Mouse (Mus musculus) C2C12 (cell line): ENCODE data around the gene Smim6. TPM values are rescaled to one million over a fixed set of nuclear protein-coding genes. Genes with fewer than 3 reads are reported as not detected.

Experiments
- H3K27me3 ChIP-seq: one replicate; pipeline ENCODE4 v1.6.1; 2011; ENCODE audit not compliant: control insufficient read depth, insufficient read depth, insufficient read length
- H3K36me3 ChIP-seq: one replicate; pipeline ENCODE4 v1.6.1; 2011; ENCODE audit not compliant: control insufficient read depth, insufficient read depth
- H3K4me3 ChIP-seq: one replicate; pipeline ENCODE4 v1.5.1; 2011; ENCODE audit warnings: mild to moderate bottlenecking, control low read depth; ENCODE audit not compliant: poor library complexity, insufficient read depth, severe bottlenecking
- H3K79me2 ChIP-seq: one replicate; pipeline ENCODE4 v1.6.1; 2011; ENCODE audit not compliant: control insufficient read depth, insufficient read depth
- H3K79me3 ChIP-seq: one replicate; pipeline ENCODE4 v1.6.1; 2011; ENCODE audit warnings: low read depth, control low read depth
- H3ac ChIP-seq: one replicate; pipeline ENCODE3; 2011; ENCODE audit warnings: low read depth; ENCODE audit not compliant: control insufficient read depth, insufficient read length
- CEBPB ChIP-seq: IDR thresholded peaks from one replicate; pipeline ENCODE4 v1.6.1; 2011; ENCODE audit warnings: low read depth, mild to moderate bottlenecking, control low read depth, moderate library complexity
- CTCF ChIP-seq: IDR thresholded peaks from one replicate; pipeline ENCODE4 v1.5.1; 2011; ENCODE audit not compliant: control insufficient read depth, insufficient read depth, insufficient read length
- FOSL1 ChIP-seq: IDR thresholded peaks from one replicate; pipeline ENCODE4 v1.8.0; 2011; ENCODE audit warnings: mild to moderate bottlenecking, low read length; ENCODE audit not compliant: poor library complexity, insufficient read depth, severe bottlenecking
- MAX ChIP-seq: IDR thresholded peaks from one replicate; pipeline ENCODE4 v1.6.1; 2011; ENCODE audit warnings: mild to moderate bottlenecking, control low read depth
- MYOD1 ChIP-seq: IDR thresholded peaks from one replicate; pipeline ENCODE4 v1.6.1; 2011; ENCODE audit warnings: low read depth; ENCODE audit not compliant: control insufficient read depth, insufficient read length
- MYOG ChIP-seq: IDR thresholded peaks from one replicate; pipeline ENCODE4 v1.6.1; 2011; ENCODE audit not compliant: control insufficient read depth, insufficient read length; ENCODE audit errors: extremely low read depth
- USF1 ChIP-seq: IDR thresholded peaks from one replicate; pipeline ENCODE4 v1.6.1; 2011; ENCODE audit warnings: low read depth, mild to moderate bottlenecking, control low read depth, moderate library complexity
- polyA plus RNA-seq: library from polyadenylated mRNA; unstranded; fragments of >200 nt; fragmentation: generic; extraction: Trizol; gene quantifications from one replicate; pipeline ENCODE4 v1.2.1, GENCODE M21; 2012; ENCODE audit warnings: missing spikeins

Smim6 gene
- polyA plus RNA-seq, 1 experiment = 0.28 TPM

DNA sequence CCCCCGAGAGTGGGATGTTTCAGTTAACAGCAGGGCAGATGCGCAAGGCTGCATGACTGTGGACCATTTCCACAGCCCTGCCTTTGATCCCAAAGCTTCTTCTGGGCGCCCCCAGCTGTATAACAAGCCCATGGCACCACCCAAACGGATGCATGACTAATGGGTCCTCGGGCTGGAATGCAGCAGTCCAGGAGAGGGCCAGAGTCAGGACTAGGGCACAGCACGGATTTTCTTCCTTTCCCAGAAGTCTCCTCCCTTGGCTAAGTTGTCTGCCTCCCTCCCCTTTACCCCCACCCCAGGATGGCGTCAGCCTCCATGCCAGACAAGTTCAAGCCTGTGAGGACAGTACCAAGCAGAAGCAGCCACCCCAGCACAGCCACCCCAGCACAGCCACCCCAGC, 46.2 kb downstream of the Smim6 start:
- no peaks in the 10 kb centered on the region for H3K27me3 ChIP-seq
- peaks cover 63% of the 10 kb centered on the region for H3K36me3 ChIP-seq
- H3K79me3 ChIP-seq = peaks cover 2% of the 10 kb centered on the region
- H3K79me2 ChIP-seq = peaks cover 12% of the 10 kb centered on the region
- H3K4me3 ChIP-seq = no peak overlapping the region
- TF ChIP-seq MYOD1 = no peak
- no peak for TF ChIP-seq CEBPB
- TF ChIP-seq USF1 = no peak
- peak; percentile 71 for TF ChIP-seq MAX
- TF ChIP-seq FOSL1 = peak; percentile 27
- no peak for TF ChIP-seq MYOG
- peak; percentile 3 for TF ChIP-seq CTCF
- peak overlapping the region; percentile 45 for H3ac ChIP-seq

DNA sequence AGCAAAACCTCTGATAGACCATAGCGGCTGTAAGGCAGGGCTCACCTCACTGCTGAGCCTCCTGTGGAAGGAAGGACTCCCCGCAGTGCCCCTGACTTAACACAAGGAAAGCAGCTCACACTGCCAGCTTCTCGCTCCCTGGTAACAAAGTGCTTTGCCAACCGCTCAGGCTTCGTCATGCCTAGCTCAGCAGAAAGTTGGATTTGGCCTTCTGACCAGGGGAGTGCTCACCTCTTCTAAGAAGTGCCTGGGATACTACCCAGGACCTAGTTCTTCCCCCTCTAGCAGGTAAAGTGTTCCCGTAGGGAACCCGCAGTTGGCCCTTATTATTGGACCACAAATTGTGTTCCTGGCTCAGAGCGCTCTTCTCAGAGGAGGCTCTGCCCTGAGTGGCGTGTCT, 47.2 kb downstream of the Smim6 start:
- no peak overlapping the region for H3ac ChIP-seq
- H3K36me3 ChIP-seq = peaks cover 62% of the 10 kb centered on the region
- peaks cover 12% of the 10 kb centered on the region for H3K79me2 ChIP-seq
- H3K4me3 ChIP-seq = no peak overlapping the region
- peaks cover 2% of the 10 kb centered on the region for H3K79me3 ChIP-seq
- H3K27me3 ChIP-seq = no peaks in the 10 kb centered on the region
- TF ChIP-seq FOSL1 = no peak
- no peak for TF ChIP-seq CEBPB
- TF ChIP-seq MYOG = no peak
- TF ChIP-seq MAX = no peak
- no peak for TF ChIP-seq USF1
- TF ChIP-seq CTCF = no peak

DNA sequence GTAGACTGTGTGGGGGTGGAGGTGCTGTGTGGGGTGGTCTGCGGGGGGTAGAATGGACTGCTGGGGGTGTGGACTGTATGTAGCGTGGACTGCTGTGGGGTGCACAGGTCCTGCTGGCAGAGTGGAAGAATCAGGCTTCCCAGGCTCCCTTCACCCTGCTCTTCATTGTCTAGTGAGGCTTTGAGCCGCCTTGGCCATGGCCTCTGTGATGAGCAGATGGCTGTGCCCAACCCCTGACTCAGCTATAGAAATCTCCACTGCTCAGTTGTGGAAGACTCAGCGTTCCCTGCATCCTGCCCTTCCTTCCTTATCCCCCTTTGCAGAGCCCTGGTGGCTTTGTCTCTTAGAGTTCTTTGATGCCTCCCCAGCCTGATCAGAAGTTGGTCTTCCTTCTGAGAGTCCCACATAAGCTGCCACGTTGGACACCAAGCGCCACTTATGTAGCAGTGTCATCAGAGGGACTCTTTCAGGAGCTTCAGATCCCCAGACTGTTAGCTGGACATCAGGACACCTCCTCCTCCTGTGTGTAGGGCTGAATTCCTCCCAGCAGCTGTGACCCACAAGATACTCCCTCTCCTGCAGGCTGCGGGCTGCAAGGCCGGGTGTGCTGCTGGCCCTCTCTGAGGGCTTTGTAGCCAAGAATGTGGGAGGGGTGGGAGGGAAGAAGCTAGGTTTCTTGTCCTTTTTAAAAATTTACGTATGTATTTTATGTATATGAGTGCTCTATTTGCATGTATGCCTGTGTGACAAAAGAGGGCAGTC, 51.0 kb downstream of the Smim6 start:
- H3K27me3 ChIP-seq = no peaks in the 10 kb centered on the region
- peaks cover 3% of the 10 kb centered on the region for H3K79me3 ChIP-seq
- H3ac ChIP-seq = no peak overlapping the region
- TF ChIP-seq CTCF (no peak), MAX (no peak), MYOG (no peak), USF1 (no peak), MYOD1 (no peak), CEBPB (no peak), FOSL1 (no peak)
- H3K36me3 ChIP-seq = peaks cover 75% of the 10 kb centered on the region
- no peaks in the 10 kb centered on the region for H3K79me2 ChIP-seq
- no peak overlapping the region for H3K4me3 ChIP-seq

Other genes starting within 250 kb of the Smim6 start
- 45.0 TPM for gene Grb2, start 203.4 kb upstream of the Smim6 start, polyA plus RNA-seq
- gene Tmem94, start 146.6 kb upstream of the Smim6 start, polyA plus RNA-seq = 14.3 TPM
- 7.3 TPM for gene Caskin2, start 98.4 kb upstream of the Smim6 start, polyA plus RNA-seq
- gene Tsen54, start 97.3 kb upstream of the Smim6 start, polyA plus RNA-seq = 18.5 TPM
- gene Llgl2, start 88.0 kb upstream of the Smim6 start, polyA plus RNA-seq = 0.51 TPM
- gene Myo15b, start 53.6 kb upstream of the Smim6 start, polyA plus RNA-seq = not detected
- 0.53 TPM for gene Smim5, start 12.1 kb upstream of the Smim6 start, polyA plus RNA-seq
- gene Sap30bp, start 21.3 kb downstream of the Smim6 start, polyA plus RNA-seq = 77.6 TPM
- 7.6 TPM for gene Recql5, start 21.5 kb downstream of the Smim6 start, polyA plus RNA-seq
- gene Itgb4, start 62.7 kb downstream of the Smim6 start, polyA plus RNA-seq = 0.49 TPM
- gene Galk1, start 100.7 kb downstream of the Smim6 start, polyA plus RNA-seq = 150 TPM
- 633 TPM for gene H3f3b, start 115.9 kb downstream of the Smim6 start, polyA plus RNA-seq
- 14.5 TPM for gene Unk, start 118.3 kb downstream of the Smim6 start, polyA plus RNA-seq
- gene Unc13d, start 165.9 kb downstream of the Smim6 start, polyA plus RNA-seq = 0.43 TPM
- gene Wbp2, start 175.0 kb downstream of the Smim6 start, polyA plus RNA-seq = 87.6 TPM
- 95.4 TPM for gene Trim47, start 215.2 kb downstream of the Smim6 start, polyA plus RNA-seq
- gene Trim65, start 219.1 kb downstream of the Smim6 start, polyA plus RNA-seq = 2.7 TPM
- gene Mrpl38, start 226.9 kb downstream of the Smim6 start, polyA plus RNA-seq = 121 TPM